Mouse (Mus musculus): ENCODE measurements around the gene Arhgef1. TPM values are rescaled to one million over a fixed set of nuclear protein-coding genes. Genes with fewer than 3 reads are reported as not detected.

Arhgef1 gene
- polyA plus RNA-seq (2012; rRNA removed; ENCODE audit: low replicate concordance) = 231 and 248 TPM in 2 replicates

GRCm38 (mm10) chr7:24902630-24903443 lies at the start of gene Arhgef1:
Arhgef1 (plus strand) TSS chr7:24902912.

DNA sequence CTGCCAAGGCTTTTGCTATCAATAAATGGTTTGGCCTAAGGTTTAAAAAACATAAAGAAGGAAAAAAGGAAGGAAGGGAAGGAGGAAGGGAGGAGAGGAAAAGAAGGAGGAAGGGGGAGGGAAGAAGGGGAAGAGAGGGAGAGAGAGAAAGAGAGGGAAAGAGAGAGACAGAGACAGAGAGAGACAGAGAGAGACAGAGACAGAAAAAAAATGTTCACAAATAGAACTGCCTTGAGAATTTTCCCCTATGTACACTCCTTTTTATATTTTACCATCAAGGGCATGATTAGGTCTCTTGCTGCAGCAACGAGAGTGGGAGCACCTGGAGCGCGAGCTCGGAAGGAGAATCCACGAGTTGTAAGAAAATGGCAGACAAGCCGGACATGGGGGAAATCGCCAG lies 40.8 kb upstream of the Arhgef1 start, which contains the start of gene Gm9844:
Gm9844 (plus strand) TSS at position 301 of the 400 bp plus-strand sequence.

DNA sequence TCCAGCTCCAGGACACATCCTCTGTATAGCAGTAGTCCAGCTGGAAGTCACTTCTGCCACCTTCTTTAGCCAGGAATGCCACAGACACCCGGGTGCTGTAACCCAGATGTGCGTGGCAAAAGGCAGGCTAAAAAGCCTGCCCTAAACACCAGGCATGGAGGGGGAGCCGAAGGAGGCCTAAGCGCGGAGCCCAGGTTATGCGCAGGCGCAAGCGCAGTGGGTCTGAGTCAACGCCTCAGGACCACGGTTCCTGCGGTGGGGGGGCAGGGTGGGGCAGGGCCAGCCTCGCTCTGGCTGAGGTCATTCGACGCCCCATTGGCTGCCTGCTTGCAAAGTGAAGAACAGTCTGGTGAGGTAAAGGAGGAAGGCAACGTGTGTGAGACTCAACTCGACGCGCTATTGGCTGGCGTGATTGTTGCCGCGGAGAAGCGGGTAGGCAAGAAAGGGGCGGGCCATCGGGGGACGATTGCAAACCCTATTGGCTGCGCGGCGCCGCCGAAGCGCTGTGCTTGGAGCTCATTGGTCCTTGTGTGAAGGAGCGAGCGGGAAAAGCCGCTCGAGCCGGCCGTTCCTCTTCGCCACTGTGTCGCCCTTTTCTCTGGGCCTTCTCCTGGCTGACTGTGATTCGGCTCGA lies 33.1 kb upstream of the Arhgef1 start, which contains the start of the genes Lypd4 and Dmrtc2:
Lypd4 (minus strand) TSS at position 410 of the 634 bp plus-strand sequence.
Dmrtc2 (plus strand) TSS at position 526 of the 634 bp plus-strand sequence.

DNA sequence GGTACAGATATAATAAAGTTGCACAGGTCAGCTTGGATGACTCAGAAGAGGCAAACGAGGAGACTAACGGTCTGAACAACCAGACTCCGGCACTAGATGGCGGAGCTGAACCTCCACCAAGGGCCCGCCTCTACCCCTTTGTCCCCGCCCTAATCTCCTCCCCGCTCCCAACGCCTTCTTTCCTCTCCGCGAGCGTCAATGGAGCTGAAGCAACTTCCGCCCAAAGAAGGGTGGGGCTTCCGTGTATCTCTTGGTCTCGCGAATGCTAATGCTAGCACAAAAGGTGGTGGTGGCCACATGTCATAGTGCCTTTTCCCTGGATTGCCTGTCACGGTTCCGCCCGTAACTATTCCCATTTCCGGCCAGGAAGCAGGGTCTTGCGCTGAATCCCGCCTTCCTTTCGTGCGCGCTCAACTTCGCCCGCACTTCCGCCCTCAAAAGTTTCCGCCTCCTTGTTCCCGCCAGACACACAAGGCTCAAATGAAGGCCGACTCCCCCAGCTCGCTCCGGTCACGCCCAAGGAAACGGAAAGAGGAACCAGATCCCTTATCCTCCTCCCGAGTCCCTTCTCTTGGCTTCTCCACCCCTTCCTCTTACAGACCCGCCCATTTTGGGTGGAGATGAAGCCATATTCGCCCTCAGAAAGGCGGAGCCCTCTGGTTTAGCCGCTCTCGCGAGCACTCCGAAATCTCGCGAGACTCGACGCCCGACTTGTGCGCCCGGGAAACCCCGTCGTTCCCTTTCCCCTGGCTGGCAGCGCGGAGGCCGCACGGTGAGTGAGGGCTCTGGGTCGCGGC lies 18.6 kb upstream of the Arhgef1 start, which contains the start of gene Rps19:
Rps19 (plus strand) TSS at position 476 of the 797 bp plus-strand sequence.

GRCm38 (mm10) chr7:24897224-24897623 lies 5.5 kb upstream of the Arhgef1 start, which contains the start of gene Cd79a:
Cd79a (plus strand) TSS chr7:24897381.

DNA sequence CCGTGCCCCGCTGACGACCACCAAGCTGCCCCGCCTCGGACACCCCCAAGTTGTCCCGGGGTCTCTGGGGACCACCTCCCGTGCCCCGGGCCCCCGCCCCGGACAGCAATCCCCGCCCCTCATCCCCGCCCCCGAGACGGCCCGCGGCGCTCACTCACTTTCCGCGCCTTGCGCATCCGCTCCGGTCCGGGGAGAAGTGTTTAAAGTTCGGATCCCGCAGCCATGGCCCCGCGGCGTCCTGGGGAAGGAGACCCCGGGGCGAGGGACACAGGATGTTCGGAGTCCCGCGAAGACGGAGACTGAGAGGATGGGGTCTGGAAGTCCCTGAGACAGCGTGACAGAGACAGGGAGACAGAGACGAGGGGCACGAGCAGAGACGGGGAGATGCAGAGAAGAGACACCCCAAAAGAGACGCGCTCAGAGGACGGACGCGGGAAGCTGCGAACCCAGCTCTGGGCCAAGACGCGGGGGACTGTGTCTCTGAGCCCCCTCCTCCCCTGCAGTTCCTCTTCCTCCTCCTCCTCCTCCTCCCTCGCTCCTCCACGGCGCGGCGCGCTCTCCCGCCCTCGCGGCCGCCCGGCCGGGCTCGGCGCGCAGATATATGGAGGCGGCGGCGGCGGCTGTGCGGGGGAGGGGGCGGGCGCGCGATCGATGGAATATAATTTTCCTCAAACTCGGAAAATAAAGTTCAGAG lies 41.7 kb downstream of the Arhgef1 start, which contains the start of gene Gm4881:
Gm4881 (minus strand) TSS at position 238 of the 694 bp plus-strand sequence.

GRCm38 (mm10) chr7:24971972-24972893 lies 69.5 kb downstream of the Arhgef1 start, which contains the start of gene Rabac1:
Rabac1 (minus strand) TSS chr7:24972754.

Other genes starting within 250 kb of the Arhgef1 start
- not detected in 2 replicates for gene Tex101, start 226.2 kb upstream of the Arhgef1 start, polyA plus RNA-seq (2012; rRNA removed; ENCODE audit: low replicate concordance)
- not detected in 2 replicates for gene BC049730, start 193.7 kb upstream of the Arhgef1 start, polyA plus RNA-seq (2012; rRNA removed; ENCODE audit: low replicate concordance)
- not detected in 2 replicates for gene Gm4763, start 176.0 kb upstream of the Arhgef1 start, polyA plus RNA-seq (2012; rRNA removed; ENCODE audit: low replicate concordance)
- gene Cd177, start 142.6 kb upstream of the Arhgef1 start, polyA plus RNA-seq (2012; rRNA removed; ENCODE audit: low replicate concordance) = 0.10 and 0.41 TPM in 2 replicates
- gene Ceacam10, start 125.7 kb upstream of the Arhgef1 start, polyA plus RNA-seq (2012; rRNA removed; ENCODE audit: low replicate concordance) = 0.72 and 2.0 TPM in 2 replicates
- gene Gm9844, start 40.7 kb upstream of the Arhgef1 start, polyA plus RNA-seq (2012; rRNA removed; ENCODE audit: low replicate concordance) = 3.5 and 6.8 TPM in 2 replicates
- not detected in 2 replicates for gene Lypd4, start 33.0 kb upstream of the Arhgef1 start, polyA plus RNA-seq (2012; rRNA removed; ENCODE audit: low replicate concordance)
- gene Dmrtc2, start 32.9 kb upstream of the Arhgef1 start, polyA plus RNA-seq (2012; rRNA removed; ENCODE audit: low replicate concordance) = 0.20 TPM in 1 of 2 replicates, not detected in the other
- 506 and 945 TPM in 2 replicates for gene Rps19, start 18.5 kb upstream of the Arhgef1 start, polyA plus RNA-seq (2012; rRNA removed; ENCODE audit: low replicate concordance)
- gene Cd79a, start 5.5 kb upstream of the Arhgef1 start, polyA plus RNA-seq (2012; rRNA removed; ENCODE audit: low replicate concordance) = 2.0 and 3.7 TPM in 2 replicates
- not detected in 2 replicates for gene Gm4881, start 41.6 kb downstream of the Arhgef1 start, polyA plus RNA-seq (2012; rRNA removed; ENCODE audit: low replicate concordance)
- 496 and 596 TPM in 2 replicates for gene Rabac1, start 69.8 kb downstream of the Arhgef1 start, polyA plus RNA-seq (2012; rRNA removed; ENCODE audit: low replicate concordance)
- gene Atp1a3, start 103.0 kb downstream of the Arhgef1 start, polyA plus RNA-seq (2012; rRNA removed; ENCODE audit: low replicate concordance) = 14.8 and 16.0 TPM in 2 replicates
- 14.7 and 51.0 TPM in 2 replicates for gene Grik5, start 169.4 kb downstream of the Arhgef1 start, polyA plus RNA-seq (2012; rRNA removed; ENCODE audit: low replicate concordance)
- gene Zfp574, start 169.7 kb downstream of the Arhgef1 start, polyA plus RNA-seq (2012; rRNA removed; ENCODE audit: low replicate concordance) = 15.4 and 37.3 TPM in 2 replicates